Mouse (Mus musculus) neutrophil, adult 5-6 weeks (primary cell): Measurements from ENCODE around the gene Srebf2. TPM values are rescaled to one million over a fixed set of nuclear protein-coding genes. Genes with fewer than 3 reads are reported as not detected.
A peak's percentile ranks its signal among the peaks of the same experiment; 100 is the strongest.

Experiments used
- ATAC-seq: fragments of 151-379, 151-347 bp; 2 replicates; pipeline ENCODE4 v1.8.0; 2017; ENCODE audit warnings: mild to moderate bottlenecking, moderate TSS enrichment; ENCODE audit not compliant: insufficient number of reproducible peaks, poor library complexity, low FRiP score, severe bottlenecking; ENCODE audit errors: extremely low read depth
- total RNA-seq: library from RNA; stranded (forward); fragments of 200-1000 nt; gene quantifications from 2 replicates; pipeline ENCODE4 v1.2.3, GENCODE M21; 2017

The Srebf2 gene
- total RNA-seq, 1 experiment from 2014 or later: 71.5 TPM

GRCm38 (mm10) chr15:82152022-82152421 is 5.0 kb downstream of the Srebf2 start:
- no peak for ATAC-seq

- ATAC-seq: no peak
Observed at GRCm38 (mm10) chr15:82152435-82152834, 5.5 kb downstream of the Srebf2 start.

- ATAC-seq: no peak
Observed at GRCm38 (mm10) chr15:82156298-82156697, 9.3 kb downstream of the Srebf2 start.

- ATAC-seq: peak; percentile 13; the same call in 1 of the 2 replicates
Observed at GRCm38 (mm10) chr15:82156902-82157301, 9.9 kb downstream of the Srebf2 start.

GRCm38 (mm10) chr15:82158243-82159035 is 11.5 kb downstream of the Srebf2 start:
- ATAC-seq: no peak

GRCm38 (mm10) chr15:82159471-82159870 is 12.5 kb downstream of the Srebf2 start:
- ATAC-seq: no peak

GRCm38 (mm10) chr15:82160731-82161640 is 14.0 kb downstream of the Srebf2 start:
- no peak for ATAC-seq

GRCm38 (mm10) chr15:82161965-82162600 is 15.1 kb downstream of the Srebf2 start:
- no peak for ATAC-seq

- ATAC-seq: peak; percentile 21; the same call in 1 of the 2 replicates
Observed at GRCm38 (mm10) chr15:82163356-82164060, 16.5 kb downstream of the Srebf2 start.

GRCm38 (mm10) chr15:82164061-82164399 is 17.0 kb downstream of the Srebf2 start:
- no peak for ATAC-seq

- ATAC-seq: no peak
Observed at GRCm38 (mm10) chr15:82164496-82164895, 17.5 kb downstream of the Srebf2 start.

GRCm38 (mm10) chr15:82165332-82166239 is 18.6 kb downstream of the Srebf2 start:
- ATAC-seq: peak; percentile 66

- ATAC-seq: peak; percentile 60
Observed at GRCm38 (mm10) chr15:82166240-82167100, 19.5 kb downstream of the Srebf2 start.

- ATAC-seq: no peak
Observed at GRCm38 (mm10) chr15:82167201-82168168, 20.5 kb downstream of the Srebf2 start.

GRCm38 (mm10) chr15:82169671-82170070 is 22.7 kb downstream of the Srebf2 start:
- ATAC-seq: no peak
